In the genomic region with DNA sequence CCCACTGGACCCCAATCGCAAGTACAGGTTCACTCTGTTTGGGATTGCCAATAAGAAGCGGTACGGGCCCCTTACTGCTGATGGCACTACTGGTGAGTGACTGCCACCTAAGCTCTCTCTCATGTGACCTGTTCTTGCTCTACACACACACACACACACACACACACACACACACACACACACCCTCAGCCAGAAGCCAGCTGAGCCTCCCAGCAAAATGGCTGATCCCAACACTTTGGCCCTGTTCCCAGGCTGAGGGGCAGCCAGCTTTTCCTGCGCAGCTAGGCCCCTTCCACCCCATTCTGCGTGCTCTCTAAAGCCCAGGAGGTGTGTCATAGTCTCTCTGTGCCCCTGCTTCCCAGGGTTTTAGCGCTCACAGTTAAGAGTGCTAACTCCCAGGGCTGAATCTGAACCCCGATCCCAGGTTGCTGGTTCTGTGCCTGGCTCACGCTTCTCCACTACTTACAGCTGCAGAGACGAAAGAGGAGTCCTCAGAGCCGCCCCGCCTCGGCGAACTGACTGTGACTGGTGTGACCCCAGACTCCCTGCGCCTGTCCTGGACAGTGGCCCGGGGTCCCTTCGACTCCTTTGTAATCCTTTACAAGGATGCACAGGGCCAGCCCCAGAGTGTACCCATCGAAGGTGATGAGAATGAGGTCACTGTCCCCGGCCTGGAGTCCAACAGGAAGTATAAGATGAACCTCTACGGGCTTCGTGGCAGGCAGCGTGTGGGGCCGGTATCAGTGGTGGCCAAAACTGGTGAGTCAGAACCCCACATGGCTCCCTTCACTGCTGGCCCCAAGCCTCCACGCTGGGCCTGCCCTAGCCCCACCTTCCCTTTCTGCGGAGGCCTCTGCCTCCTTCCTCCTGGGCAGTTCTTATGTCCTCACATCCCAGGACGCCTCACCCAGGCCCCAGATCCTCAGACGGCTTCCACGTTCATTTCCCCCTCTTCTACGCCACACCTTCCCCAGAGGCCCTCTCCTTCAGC, we compare ENCODE assay signal across 9 mouse cellular contexts. TPM values are rescaled to one million over a fixed set of nuclear protein-coding genes. Genes with fewer than 3 reads are reported as not detected.
DNase-seq lines count a peak whose midpoint lies in the region; ATAC-seq and TF ChIP-seq lines count a peak whose summit lies in the region.
"Had no signal": no experiment of that assay in that cellular context is flagged by ENCODE, and none has a peak within 500 bp of the region (broad histone marks: within the 10 kb centered on the region; RNA-seq: fewer than 3 reads in every experiment).

No protein-coding gene starts in this region.

- no peaks in the 10 kb centered on the region for H3K9me3 ChIP-seq in hindbrain, embryonic 15.5 days
- no peaks in the 10 kb centered on the region for H3K9me3 ChIP-seq in hindbrain, embryonic 11.5 days (ENCODE audit: control insufficient read depth, low read length)
- H3K9me3 ChIP-seq in embryonic facial prominence, embryonic 15.5 days (replicated peaks): no peaks in the 10 kb centered on the region
- no peaks in the 10 kb centered on the region for H3K9me3 ChIP-seq in hindbrain, embryonic 16.5 days (ENCODE audit: control insufficient read depth, low read length)

- 80% methylated on average over 28 of the region's 28 CpGs for WGBS in hindbrain, embryonic 15.5 days
- 84% methylated on average over 28 of the region's 28 CpGs for WGBS in hindbrain, embryonic 11.5 days
- 69% methylated on average over 28 of the region's 28 CpGs for WGBS in embryonic facial prominence, embryonic 15.5 days
- 79% methylated on average over 28 of the region's 28 CpGs for WGBS in hindbrain, embryonic 16.5 days

- no peak overlapping the region for H3K4me2 ChIP-seq in hindbrain, embryonic 15.5 days
- H3K4me2 ChIP-seq in hindbrain, embryonic 11.5 days (replicated peaks; ENCODE audit: low read depth, low read length): no peak overlapping the region
- H3K4me2 ChIP-seq in embryonic facial prominence, embryonic 15.5 days (replicated peaks): no peak overlapping the region
- no peak overlapping the region for H3K4me2 ChIP-seq in hindbrain, embryonic 16.5 days (ENCODE audit: low read length)

- no peak for TF ChIP-seq CTCF in C2C12 (IDR thresholded peaks at IDR 0.05; ENCODE audit: control insufficient read depth, insufficient read depth, insufficient read length)

- peak overlapping the region; percentile 25 for H3ac ChIP-seq in C2C12 (ENCODE audit: control insufficient read depth, insufficient read length, low read depth)

- no peak overlapping the region for H3K4me3 ChIP-seq in hindbrain, embryonic 15.5 days
- no peak overlapping the region for H3K4me3 ChIP-seq in hindbrain, embryonic 11.5 days (ENCODE audit: low read depth, low read length)
- no peak overlapping the region for H3K4me3 ChIP-seq in C2C12 (ENCODE audit: insufficient read depth, poor library complexity, severe bottlenecking)
- H3K4me3 ChIP-seq in embryonic facial prominence, embryonic 15.5 days (replicated peaks): no peak overlapping the region
- H3K4me3 ChIP-seq in hindbrain, embryonic 16.5 days (ENCODE audit: low read length): no peak overlapping the region

- no peak for DNase-seq in hindbrain, embryonic 11.5 days (ENCODE audit: low spot score)
- peak; percentile 76 for DNase-seq in skeletal muscle tissue, adult 2 months (ENCODE audit: low read depth, low spot score)
- DNase-seq in layer of hippocampus, adult 9-10 months (ENCODE audit: low spot score): no peak
- DNase-seq in spleen, postnatal 14 days (ENCODE audit: low spot score in 2 of 2): no peak

- no peaks in the 10 kb centered on the region for H3K27me3 ChIP-seq in hindbrain, embryonic 15.5 days
- no peaks in the 10 kb centered on the region for H3K27me3 ChIP-seq in hindbrain, embryonic 11.5 days (ENCODE audit: control insufficient read depth, insufficient read depth, low read length)
- H3K27me3 ChIP-seq in C2C12 (ENCODE audit: control insufficient read depth, insufficient read depth, insufficient read length): peaks cover 35% of the 10 kb centered on the region
- peaks cover 12% of the 10 kb centered on the region for H3K27me3 ChIP-seq in embryonic facial prominence, embryonic 15.5 days
- no peaks in the 10 kb centered on the region for H3K27me3 ChIP-seq in hindbrain, embryonic 16.5 days (replicated peaks; ENCODE audit: control insufficient read depth, insufficient read depth, low read length)

- peak; percentile 72 for ATAC-seq in hindbrain, embryonic 15.5 days (ENCODE audit: low FRiP score, low read depth)
- ATAC-seq in hindbrain, embryonic 11.5 days (ENCODE audit: low FRiP score): no peak
- ATAC-seq in embryonic facial prominence, embryonic 15.5 days (ENCODE audit: insufficient number of reproducible peaks, low FRiP score, low TSS enrichment, low read depth): no peak
- peak; percentile 73 for ATAC-seq in hindbrain, embryonic 16.5 days

- H3K36me3 ChIP-seq in hindbrain, embryonic 15.5 days: no peaks in the 10 kb centered on the region
- H3K36me3 ChIP-seq in hindbrain, embryonic 11.5 days (ENCODE audit: control insufficient read depth, insufficient read depth, low read length): no peaks in the 10 kb centered on the region
- H3K36me3 ChIP-seq in C2C12 (ENCODE audit: control insufficient read depth, insufficient read depth): no peaks in the 10 kb centered on the region
- no peaks in the 10 kb centered on the region for H3K36me3 ChIP-seq in embryonic facial prominence, embryonic 15.5 days
- H3K36me3 ChIP-seq in hindbrain, embryonic 16.5 days (ENCODE audit: control insufficient read depth, insufficient read depth, low read length): no peaks in the 10 kb centered on the region

- no peak overlapping the region for H3K27ac ChIP-seq in hindbrain, embryonic 15.5 days (replicated peaks)
- H3K27ac ChIP-seq in hindbrain, embryonic 11.5 days (ENCODE audit: low read depth, low read length): no peak overlapping the region
- H3K27ac ChIP-seq in embryonic facial prominence, embryonic 15.5 days (replicated peaks): 0 out of 2 replicates have a peak overlapping the region, but pooled peaks have one; percentile 39
- no peak overlapping the region; the same call in 1 of the 2 replicates for H3K27ac ChIP-seq in hindbrain, embryonic 16.5 days (ENCODE audit: low read depth, low read length)
- H3K27ac ChIP-seq: liver, embryonic 14.5 days had no signal

- 0 out of 2 replicates have a peak, but pooled peaks cover 5% of the 10 kb centered on the region for H3K4me1 ChIP-seq in hindbrain, embryonic 15.5 days (replicated peaks)
- no peaks in the 10 kb centered on the region for H3K4me1 ChIP-seq in hindbrain, embryonic 11.5 days (replicated peaks; ENCODE audit: control insufficient read depth, insufficient read depth, low read length)
- peaks cover 40% of the 10 kb centered on the region for H3K4me1 ChIP-seq in embryonic facial prominence, embryonic 15.5 days
- no peaks in the 10 kb centered on the region for H3K4me1 ChIP-seq in hindbrain, embryonic 16.5 days (ENCODE audit: control insufficient read depth, insufficient read depth, low read depth, low read length)

- H3K79me2 ChIP-seq in C2C12 (ENCODE audit: control insufficient read depth, insufficient read depth): no peaks in the 10 kb centered on the region

- no peaks in the 10 kb centered on the region for H3K79me3 ChIP-seq in C2C12 (ENCODE audit: low read depth)

- H3K9ac ChIP-seq in hindbrain, embryonic 15.5 days: no peak overlapping the region
- no peak overlapping the region for H3K9ac ChIP-seq in hindbrain, embryonic 11.5 days (ENCODE audit: low read depth, low read length)
- H3K9ac ChIP-seq in embryonic facial prominence, embryonic 15.5 days: no peak overlapping the region
- no peak overlapping the region for H3K9ac ChIP-seq in hindbrain, embryonic 16.5 days (ENCODE audit: low read depth, low read length)
- H3K9ac ChIP-seq: liver, embryonic 14.5 days had no signal

TF ChIP-seq in C2C12, 6 proteins besides CTCF, POLR2A, EP300 and RAD21 (continues in another document):
- no peak for TF ChIP-seq CEBPB (IDR thresholded peaks at IDR 0.05; ENCODE audit: low read depth)

RNA-seq across cellular contexts. Expression of gene Tnxb, which starts 15.1 kb away (rescaled TPM):
- 0.27 and 0.31 TPM in 2 replicates for polyA plus RNA-seq in hindbrain, embryonic 15.5 days (2015; fragmentation: Nextera tagmentation; extraction: Ambion mirVana)
- polyA plus RNA-seq in hindbrain, embryonic 11.5 days (2014; fragmentation: Nextera tagmentation; extraction: Ambion mirVana): 0.01 and 0.09 TPM in 2 replicates
- 0.02 TPM for polyA plus RNA-seq in C2C12 (2012; fragmentation: generic; extraction: Trizol)
- 0.48 and 0.87 TPM in 2 replicates for polyA plus RNA-seq in embryonic facial prominence, embryonic 15.5 days (2015; fragmentation: Nextera tagmentation; extraction: Ambion mirVana)
- 0.30 and 0.34 TPM in 2 replicates for polyA plus RNA-seq in hindbrain, embryonic 16.5 days (2015; fragmentation: Nextera tagmentation; extraction: Ambion mirVana)

RNA-seq across cellular contexts. Expression of gene Atf6b, which starts 38.5 kb away (rescaled TPM):
- polyA plus RNA-seq in hindbrain, embryonic 15.5 days (2015; fragmentation: Nextera tagmentation; extraction: Ambion mirVana): 108 and 120 TPM in 2 replicates
- polyA plus RNA-seq in hindbrain, embryonic 11.5 days (2014; fragmentation: Nextera tagmentation; extraction: Ambion mirVana): 61.9 and 67.5 TPM in 2 replicates
- polyA plus RNA-seq in C2C12 (2012; fragmentation: generic; extraction: Trizol): 38.3 TPM
- polyA plus RNA-seq in embryonic facial prominence, embryonic 15.5 days (2015; fragmentation: Nextera tagmentation; extraction: Ambion mirVana): 88.8 and 94.7 TPM in 2 replicates
- polyA plus RNA-seq in hindbrain, embryonic 16.5 days (2015; fragmentation: Nextera tagmentation; extraction: Ambion mirVana): 110 and 121 TPM in 2 replicates

RNA-seq across cellular contexts. Expression of gene Fkbpl, which starts 40.9 kb away (rescaled TPM):
- 16.1 and 16.4 TPM in 2 replicates for polyA plus RNA-seq in hindbrain, embryonic 15.5 days (2015; fragmentation: Nextera tagmentation; extraction: Ambion mirVana)
- 16.4 and 17.2 TPM in 2 replicates for polyA plus RNA-seq in hindbrain, embryonic 11.5 days (2014; fragmentation: Nextera tagmentation; extraction: Ambion mirVana)
- polyA plus RNA-seq in C2C12 (2012; fragmentation: generic; extraction: Trizol): 9.9 TPM
- polyA plus RNA-seq in embryonic facial prominence, embryonic 15.5 days (2015; fragmentation: Nextera tagmentation; extraction: Ambion mirVana): 16.2 and 16.8 TPM in 2 replicates
- polyA plus RNA-seq in hindbrain, embryonic 16.5 days (2015; fragmentation: Nextera tagmentation; extraction: Ambion mirVana): 13.5 and 17.0 TPM in 2 replicates

RNA-seq across cellular contexts. Expression of gene Prrt1, which starts 56.1 kb away (rescaled TPM):
- 6.8 and 9.8 TPM in 2 replicates for polyA plus RNA-seq in hindbrain, embryonic 15.5 days (2015; fragmentation: Nextera tagmentation; extraction: Ambion mirVana)
- polyA plus RNA-seq in hindbrain, embryonic 11.5 days (2014; fragmentation: Nextera tagmentation; extraction: Ambion mirVana): 1.0 and 2.0 TPM in 2 replicates
- not detected for polyA plus RNA-seq in C2C12 (2012; fragmentation: generic; extraction: Trizol)
- polyA plus RNA-seq in embryonic facial prominence, embryonic 15.5 days (2015; fragmentation: Nextera tagmentation; extraction: Ambion mirVana): 1.3 and 1.5 TPM in 2 replicates
- polyA plus RNA-seq in hindbrain, embryonic 16.5 days (2015; fragmentation: Nextera tagmentation; extraction: Ambion mirVana): 6.8 and 8.1 TPM in 2 replicates

RNA-seq across cellular contexts. Expression of gene Ppt2, which starts 57.1 kb away (rescaled TPM):
- 19.1 and 20.4 TPM in 2 replicates for polyA plus RNA-seq in hindbrain, embryonic 15.5 days (2015; fragmentation: Nextera tagmentation; extraction: Ambion mirVana)
- 23.6 and 26.0 TPM in 2 replicates for polyA plus RNA-seq in hindbrain, embryonic 11.5 days (2014; fragmentation: Nextera tagmentation; extraction: Ambion mirVana)
- 12.7 TPM for polyA plus RNA-seq in C2C12 (2012; fragmentation: generic; extraction: Trizol)
- 27.5 and 28.3 TPM in 2 replicates for polyA plus RNA-seq in embryonic facial prominence, embryonic 15.5 days (2015; fragmentation: Nextera tagmentation; extraction: Ambion mirVana)
- polyA plus RNA-seq in hindbrain, embryonic 16.5 days (2015; fragmentation: Nextera tagmentation; extraction: Ambion mirVana): 19.9 and 23.5 TPM in 2 replicates

Comparison
In these comparisons a context has a peak if more than half of its experiments do, and no peak if none do; other contexts are left out.
1. ATAC-seq: peak in hindbrain, embryonic 15.5 days (single experiment) and hindbrain, embryonic 16.5 days (single experiment); none in hindbrain, embryonic 11.5 days (single experiment) and embryonic facial prominence, embryonic 15.5 days (single experiment).